Mouse (Mus musculus) layer of hippocampus, postnatal 36 days (tissue): ENCODE measurements around the gene Zcchc10. TPM values are rescaled to one million over a fixed set of nuclear protein-coding genes. Genes with fewer than 3 reads are reported as not detected.
"Not testable (repeated sequence)": the region's sequence is repeated elsewhere in the genome, so short reads cannot be mapped to it uniquely, and the experiment has no call there.

ENCODE experiments used
- DNase-seq, 2 experiments: peaks; one replicate each; pipeline ENCODE4 v3.0.0; 2022
- total RNA-seq, 2 experiments: library from RNA; stranded (reverse); gene quantifications; 2 replicates each; pipeline ENCODE4 v1.2.3; 2021

Gene Zcchc10
- total RNA-seq, 2 experiments from 2014 or later, result 9.6 to 10.7 TPM

- DNase-seq, result no peak
Measured at GRCm38 (mm10) chr11:53318041-53318440, 6.4 kb upstream of the Zcchc10 start.

- not testable (repeated sequence) for DNase-seq
Measured at GRCm38 (mm10) chr11:53318568-53318967, 5.9 kb upstream of the Zcchc10 start.

- not testable (repeated sequence) for DNase-seq
Measured at GRCm38 (mm10) chr11:53319867-53320266, 4.6 kb upstream of the Zcchc10 start.

- DNase-seq, result no peak
Measured at GRCm38 (mm10) chr11:53330325-53330724, 5.8 kb downstream of the Zcchc10 start.

- no peak for DNase-seq
Measured at GRCm38 (mm10) chr11:53331121-53331520, 6.6 kb downstream of the Zcchc10 start.

GRCm38 (mm10) chr11:53332076-53332680, 7.7 kb downstream of the Zcchc10 start:
- DNase-seq, result no peak

GRCm38 (mm10) chr11:53335505-53336181, 11.2 kb downstream of the Zcchc10 start:
- no peak for DNase-seq

- DNase-seq, result no peak
Measured at GRCm38 (mm10) chr11:53336182-53336571, 11.7 kb downstream of the Zcchc10 start.

- DNase-seq, result no peak
Measured at GRCm38 (mm10) chr11:53336924-53337323, 12.4 kb downstream of the Zcchc10 start.

GRCm38 (mm10) chr11:53337684-53338083, 13.2 kb downstream of the Zcchc10 start:
- DNase-seq, result no peak

GRCm38 (mm10) chr11:53341019-53341418, 16.5 kb downstream of the Zcchc10 start:
- DNase-seq, result not testable (repeated sequence)

- no peak for DNase-seq
Measured at GRCm38 (mm10) chr11:53342711-53343110, 18.2 kb downstream of the Zcchc10 start.

- peak; percentile 44 to 52 for DNase-seq
Measured at GRCm38 (mm10) chr11:53345328-53345727, 20.8 kb downstream of the Zcchc10 start.

- DNase-seq, result no peak
Measured at GRCm38 (mm10) chr11:53345738-53346137, 21.3 kb downstream of the Zcchc10 start.

- DNase-seq, result peak; percentile 88 to 90
Measured at GRCm38 (mm10) chr11:53350291-53351223, 26.1 kb downstream of the Zcchc10 start, which contains the start of gene Aff4. TSS of gene Aff4 (plus strand) at chr11:53350833.

- DNase-seq, result peak; percentile 40 to 42
Measured at GRCm38 (mm10) chr11:53351224-53351942, 26.9 kb downstream of the Zcchc10 start.

- DNase-seq, result no peak
Measured at GRCm38 (mm10) chr11:53351943-53352590, 27.6 kb downstream of the Zcchc10 start.

- no peak for DNase-seq
Measured at GRCm38 (mm10) chr11:53358504-53359155, 34.2 kb downstream of the Zcchc10 start.

GRCm38 (mm10) chr11:53367032-53367431, 42.6 kb downstream of the Zcchc10 start:
- no peak for DNase-seq

GRCm38 (mm10) chr11:53378918-53379317, 54.4 kb downstream of the Zcchc10 start:
- DNase-seq, result no peak
